Mouse (Mus musculus): Measurements from ENCODE around the gene Duox2. TPM values are rescaled to one million over a fixed set of nuclear protein-coding genes. Genes with fewer than 3 reads are reported as not detected.

Gene Duox2
- not detected in 2 replicates for polyA plus RNA-seq (2012)

DNA sequence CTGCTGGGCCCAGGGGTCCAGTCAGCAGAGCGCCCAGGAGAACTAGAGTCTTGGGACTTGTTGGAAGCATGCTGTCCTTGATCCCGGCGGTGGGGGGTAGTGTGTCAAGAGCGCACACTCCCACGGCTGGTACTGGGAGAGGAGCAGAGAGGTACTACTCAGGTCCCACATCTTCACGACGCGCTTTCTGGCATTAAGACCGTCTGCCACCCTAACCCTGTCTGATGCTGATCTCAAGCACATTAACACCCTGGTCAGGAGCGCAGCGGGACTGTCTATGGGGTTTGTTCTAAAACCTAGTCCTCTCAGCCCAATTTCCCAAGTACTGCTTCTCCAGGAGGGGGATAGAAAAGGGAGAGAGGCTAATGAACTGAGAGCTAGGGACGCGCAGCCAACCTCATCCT is at the start of gene Duox2:
TSS of gene Duox2 (minus strand) at position 354 of the 404 bp plus-strand sequence.
- no peak for TF ChIP-seq GATA1 (IDR thresholded peaks at IDR 0.05; ENCODE audit: low read length)

DNA sequence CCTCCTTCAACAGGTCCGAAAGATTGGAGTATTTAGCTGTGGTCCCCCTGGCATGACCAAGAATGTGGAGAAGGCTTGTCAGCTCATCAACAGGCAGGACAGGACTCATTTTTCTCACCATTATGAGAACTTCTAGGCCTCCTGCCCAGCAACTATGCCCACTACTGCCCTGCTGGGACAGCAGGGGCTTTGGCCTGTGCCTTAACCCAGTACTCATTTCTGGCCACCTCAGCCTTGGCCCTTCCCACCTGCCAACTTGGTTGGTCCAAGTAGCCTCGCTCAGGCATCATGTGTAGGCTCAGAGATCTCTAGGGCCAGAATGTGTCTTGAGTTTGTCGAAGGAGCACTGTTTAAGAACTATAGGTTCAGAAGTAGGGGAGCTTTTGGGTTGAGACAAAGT is 49.0 kb upstream of the Duox2 start:
- TF ChIP-seq GATA1 (IDR thresholded peaks at IDR 0.05; ENCODE audit: low read length), result no peak

GRCm38 (mm10) chr2:122345106-122345893 is 47.1 kb upstream of the Duox2 start:
- TF ChIP-seq GATA1 (IDR thresholded peaks at IDR 0.05; ENCODE audit: low read length), result no peak

GRCm38 (mm10) chr2:122337291-122337690 is 39.0 kb upstream of the Duox2 start:
- TF ChIP-seq GATA1 (IDR thresholded peaks at IDR 0.05; ENCODE audit: low read length), result no peak

- TF ChIP-seq GATA1 (IDR thresholded peaks at IDR 0.05; ENCODE audit: low read length), result no peak
Observed at GRCm38 (mm10) chr2:122334170-122334569, 35.9 kb upstream of the Duox2 start.

DNA sequence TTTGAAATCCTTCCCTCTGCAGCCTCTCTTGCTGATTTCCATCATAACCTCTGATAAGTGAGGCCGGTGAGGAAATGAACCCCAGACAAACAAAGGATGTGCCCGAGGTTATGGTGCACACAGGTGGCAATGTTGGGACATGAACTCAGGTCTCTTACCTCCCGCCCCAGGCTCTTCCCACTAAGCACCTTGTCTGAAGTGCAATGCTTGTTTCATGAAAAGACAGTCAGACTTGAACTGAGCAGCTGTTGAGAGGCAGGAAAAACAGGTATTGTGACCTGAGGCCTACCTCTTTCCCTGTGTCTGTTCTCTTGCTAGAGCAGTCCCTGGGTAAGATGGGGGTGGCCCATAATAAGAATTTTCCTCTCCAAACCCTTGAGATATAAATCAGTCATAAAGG is 34.0 kb upstream of the Duox2 start:
- TF ChIP-seq GATA1 (IDR thresholded peaks at IDR 0.05; ENCODE audit: low read length), result no peak

DNA sequence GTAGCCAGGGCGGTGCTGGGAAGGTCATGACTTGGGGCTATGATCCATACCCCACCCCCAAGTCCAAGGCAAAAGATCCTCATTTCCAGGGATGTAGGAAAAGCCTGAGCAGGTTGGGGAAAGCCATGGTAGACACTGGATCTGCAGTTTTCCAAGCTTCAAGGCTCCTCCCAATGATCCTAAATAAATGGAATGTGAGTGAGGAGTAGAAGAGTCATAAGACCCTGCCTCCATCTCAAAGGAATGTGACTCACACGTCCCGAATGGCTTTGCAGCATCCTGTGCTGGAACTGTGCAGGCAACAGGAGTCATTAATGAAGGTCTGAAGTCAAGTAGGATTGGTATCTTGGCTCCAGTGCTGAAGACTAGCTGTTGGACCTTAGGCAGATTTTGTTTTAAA is 29.7 kb upstream of the Duox2 start:
- no peak for TF ChIP-seq GATA1 (IDR thresholded peaks at IDR 0.05; ENCODE audit: low read length)

- TF ChIP-seq GATA1 (IDR thresholded peaks at IDR 0.05; ENCODE audit: low read length), result no peak
Observed at GRCm38 (mm10) chr2:122325361-122325760, 27.1 kb upstream of the Duox2 start.

DNA sequence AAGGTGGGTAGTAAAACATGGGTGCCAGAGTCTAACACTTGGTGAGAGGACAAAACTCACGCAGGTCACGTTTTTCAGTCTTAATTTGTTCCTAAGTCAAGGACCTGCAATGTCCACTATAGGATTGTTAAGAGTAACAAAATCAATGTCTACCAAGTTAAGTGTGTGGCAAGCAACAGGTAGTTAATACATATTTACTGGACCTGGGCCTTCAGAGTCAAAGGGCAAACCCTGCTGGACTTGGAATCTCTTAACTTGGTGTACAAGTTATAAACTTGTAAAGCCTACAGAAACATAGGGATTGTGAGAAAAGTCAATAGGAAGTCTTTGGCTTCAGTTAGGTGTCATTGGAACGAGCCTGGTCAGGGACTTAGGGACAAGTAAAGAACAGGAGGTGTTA is 26.3 kb upstream of the Duox2 start:
- TF ChIP-seq GATA1 (IDR thresholded peaks at IDR 0.05; ENCODE audit: low read length), result no peak

- TF ChIP-seq GATA1 (IDR thresholded peaks at IDR 0.05; ENCODE audit: low read length), result no peak
Observed at GRCm38 (mm10) chr2:122323960-122324359, 25.7 kb upstream of the Duox2 start.

DNA sequence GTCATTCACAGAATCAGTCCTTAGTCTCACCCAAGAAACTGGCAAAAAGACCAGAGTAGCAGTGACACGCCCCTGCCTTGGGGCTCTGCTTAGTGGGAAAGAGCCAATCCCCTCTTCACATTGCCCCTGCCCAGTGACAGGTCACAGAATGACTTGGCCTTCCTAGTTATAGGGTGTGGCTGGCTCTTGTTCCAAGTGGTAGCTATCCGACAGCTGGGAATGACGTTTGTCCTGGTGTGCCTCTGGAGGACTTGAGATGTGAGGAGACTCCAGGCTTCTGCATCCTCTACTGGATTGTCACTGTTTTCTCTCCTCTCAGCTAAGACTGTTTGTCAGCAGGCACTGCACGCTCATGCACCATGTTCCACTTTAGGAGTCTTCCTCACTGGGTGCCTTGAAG is 19.1 kb upstream of the Duox2 start:
- TF ChIP-seq GATA1 (IDR thresholded peaks at IDR 0.05; ENCODE audit: low read length), result no peak

- TF ChIP-seq GATA1 (IDR thresholded peaks at IDR 0.05; ENCODE audit: low read length), result no peak
Observed at GRCm38 (mm10) chr2:122315372-122315771, 17.1 kb upstream of the Duox2 start, which contains the start of gene Duox1. TSS of gene Duox1 (plus strand) at chr2:122315672.

GRCm38 (mm10) chr2:122313536-122313935 is 15.3 kb upstream of the Duox2 start, which contains the start of gene Duoxa1:
TSS of gene Duoxa1 (minus strand) at chr2:122313730.
- TF ChIP-seq GATA1 (IDR thresholded peaks at IDR 0.05; ENCODE audit: low read length), result no peak

GRCm38 (mm10) chr2:122312722-122313417 is 14.6 kb upstream of the Duox2 start:
- TF ChIP-seq GATA1 (IDR thresholded peaks at IDR 0.05; ENCODE audit: low read length), result no peak

DNA sequence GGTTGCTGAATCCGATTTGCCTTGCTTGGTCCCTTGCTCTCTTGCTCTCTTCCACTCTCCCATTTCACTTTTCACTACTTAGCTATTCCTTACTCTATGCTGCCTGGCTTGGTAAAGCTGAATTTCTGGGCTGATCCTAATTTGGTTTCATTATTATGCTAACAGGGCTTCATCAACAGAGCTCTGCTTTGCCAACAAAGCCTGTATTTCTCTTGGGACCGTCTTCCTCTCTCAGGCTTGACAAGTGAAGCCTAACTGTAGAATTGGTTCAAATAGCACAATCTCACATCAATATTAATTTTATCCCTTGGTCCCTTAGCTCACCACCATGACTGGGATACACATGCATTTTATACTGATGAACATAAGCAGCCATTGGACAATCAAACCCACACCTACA is 13.3 kb upstream of the Duox2 start:
- no peak for TF ChIP-seq GATA1 (IDR thresholded peaks at IDR 0.05; ENCODE audit: low read length)

- no peak for TF ChIP-seq GATA1 (IDR thresholded peaks at IDR 0.05; ENCODE audit: low read length)
Observed at GRCm38 (mm10) chr2:122309647-122310046, 11.4 kb upstream of the Duox2 start.

DNA sequence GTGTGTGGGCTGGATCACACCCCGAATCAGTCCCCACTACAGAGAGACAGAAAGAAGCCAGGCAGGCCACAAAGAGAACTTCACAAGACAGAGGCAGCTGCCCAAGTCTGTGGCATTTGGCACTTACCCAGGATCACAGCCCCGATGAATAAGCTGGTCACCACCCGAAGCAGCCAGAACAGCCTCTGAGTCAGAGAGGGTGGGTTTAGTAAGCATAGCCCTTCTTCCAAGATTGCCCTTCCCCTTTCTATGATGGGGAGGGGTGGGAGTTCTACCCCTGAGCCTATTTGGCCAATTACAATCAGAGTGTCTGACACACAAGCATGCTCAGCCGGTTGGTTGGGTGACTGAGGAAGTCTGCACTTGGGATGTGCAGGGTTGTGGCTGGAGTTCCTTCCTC is 7.9 kb upstream of the Duox2 start:
- TF ChIP-seq GATA1 (IDR thresholded peaks at IDR 0.05; ENCODE audit: low read length), result no peak

Data from G1E-ER4 (cell line).